Mouse (Mus musculus) monocyte, adult 2 months (primary cell): Measurements from ENCODE around the gene Chd6.

Source experiments
- DNase-seq, 2 experiments: peaks; one replicate each; pipeline ENCODE4 v3.0.0; 2022; ENCODE audit warnings: low spot score in 2 of 2, low read depth in 1 of 2

The Chd6 gene

DNA sequence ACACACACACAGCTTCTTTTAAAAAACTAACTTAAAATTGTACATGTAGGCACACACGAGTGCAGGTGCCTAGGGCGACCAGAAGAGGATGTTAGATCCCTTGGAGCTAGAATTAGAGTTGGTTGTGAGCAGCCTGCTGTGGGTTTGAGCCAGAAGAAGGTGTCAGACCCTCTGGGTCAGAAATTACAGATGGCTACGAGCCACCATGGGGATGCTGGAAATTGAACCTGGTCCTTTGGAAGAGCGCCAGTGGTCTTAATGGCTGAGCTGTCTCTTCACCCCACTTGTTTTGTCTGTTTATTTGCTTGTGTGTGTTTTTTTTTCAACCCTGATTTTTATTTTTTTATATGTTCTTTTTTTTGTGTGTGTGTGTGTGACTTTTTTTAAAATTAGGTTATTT, 174.4 kb downstream of the Chd6 start:
- no peak for DNase-seq

DNA sequence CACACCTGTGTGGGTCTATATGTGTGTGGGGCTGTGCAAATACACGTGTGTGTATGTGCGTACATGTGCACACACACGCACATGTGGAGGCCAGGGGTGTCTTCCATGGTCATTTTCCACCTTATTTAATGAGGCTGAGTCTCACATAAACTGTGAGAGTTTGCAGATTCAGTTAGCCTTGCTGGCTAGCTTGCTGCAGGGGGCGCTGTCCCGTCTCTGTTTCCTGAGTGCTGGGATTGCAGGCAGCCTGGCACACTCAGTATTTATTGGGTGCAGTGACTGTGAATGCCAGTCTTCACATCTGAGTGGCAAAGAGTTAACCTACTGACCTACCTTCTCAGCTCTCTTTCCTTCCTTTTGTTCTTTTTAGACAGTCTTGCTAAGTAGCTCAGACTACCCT, 175.0 kb downstream of the Chd6 start:
- DNase-seq: no peak

DNA sequence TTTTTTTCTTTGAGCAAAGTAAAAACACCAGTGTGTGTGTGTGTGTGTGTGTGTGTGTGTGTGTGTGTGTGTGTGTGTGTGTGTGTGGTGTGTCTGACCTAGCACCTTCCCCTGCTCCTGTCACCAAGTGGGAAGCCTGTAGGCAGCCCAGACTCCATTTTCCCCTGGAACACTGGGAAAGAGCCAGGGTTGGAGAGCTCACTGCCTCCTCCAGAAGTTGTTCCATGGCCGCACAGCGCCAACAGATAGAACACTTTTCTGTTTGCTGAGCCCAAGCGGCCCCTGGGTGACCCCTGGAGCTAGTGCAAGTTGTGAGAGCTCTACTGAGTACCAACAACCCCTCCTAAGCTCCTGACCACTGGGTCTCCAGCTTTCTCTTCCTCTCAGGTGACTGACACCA, 175.9 kb downstream of the Chd6 start:
- no peak for DNase-seq

DNA sequence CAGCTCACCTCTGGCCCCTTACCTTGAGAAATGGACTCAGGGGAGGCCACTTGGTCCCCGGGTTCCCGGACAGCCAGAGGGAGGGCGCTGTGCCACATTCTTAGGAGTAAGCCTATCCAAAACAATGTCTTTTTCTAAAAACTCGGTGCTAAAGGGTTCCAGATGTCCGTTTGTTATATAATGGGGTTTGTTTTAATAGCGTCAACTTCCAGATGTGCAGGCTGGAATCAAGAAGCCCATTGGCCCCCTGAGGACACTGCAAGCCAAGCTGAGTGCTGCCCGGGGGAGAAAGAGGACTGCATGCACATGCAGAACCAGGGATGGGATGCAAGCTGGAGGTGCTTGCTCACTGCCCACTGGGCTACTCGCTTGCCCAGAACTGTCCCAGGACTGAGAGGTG, 176.6 kb downstream of the Chd6 start:
- DNase-seq: no peak

DNA sequence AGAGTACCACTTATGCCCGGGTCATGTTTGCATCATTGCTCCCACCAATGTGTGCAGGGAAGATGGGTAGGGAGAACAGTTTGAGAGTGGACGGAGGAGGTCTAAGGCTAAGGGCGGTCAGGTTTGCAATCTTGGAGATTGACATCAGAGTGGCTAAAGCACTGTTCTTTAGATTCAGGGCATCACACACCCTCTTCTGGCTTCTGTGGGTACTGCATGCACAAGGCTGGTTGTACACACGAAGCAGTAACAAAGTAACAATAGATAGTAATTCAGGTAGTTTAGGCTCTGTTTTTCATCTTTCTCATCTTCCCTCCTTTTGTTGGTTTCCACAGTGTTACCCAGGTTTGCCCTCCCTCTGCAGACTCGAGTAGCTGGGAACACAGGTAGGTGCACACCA, 177.5 kb downstream of the Chd6 start:
- no peak for DNase-seq

DNA sequence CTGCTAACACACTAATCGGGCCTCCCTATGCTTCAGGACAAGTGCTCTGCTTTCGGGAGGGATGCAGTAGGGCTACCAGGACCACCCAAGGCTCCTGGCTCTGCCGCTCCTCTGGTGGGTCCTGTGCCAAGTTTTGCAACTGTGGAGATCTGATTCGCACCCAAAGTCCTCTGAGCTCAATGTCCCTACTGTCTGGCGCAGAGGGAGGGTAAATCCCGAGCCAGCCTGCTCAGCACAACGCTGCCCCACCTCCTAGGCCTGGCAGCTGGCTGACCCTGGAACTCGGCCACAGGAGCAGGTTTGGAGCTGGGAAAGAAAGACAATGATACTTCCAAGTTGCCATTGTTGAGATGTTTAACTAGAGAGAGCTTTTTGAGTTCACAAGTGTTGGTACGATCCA, 183.7 kb downstream of the Chd6 start:
- DNase-seq: no peak

DNA sequence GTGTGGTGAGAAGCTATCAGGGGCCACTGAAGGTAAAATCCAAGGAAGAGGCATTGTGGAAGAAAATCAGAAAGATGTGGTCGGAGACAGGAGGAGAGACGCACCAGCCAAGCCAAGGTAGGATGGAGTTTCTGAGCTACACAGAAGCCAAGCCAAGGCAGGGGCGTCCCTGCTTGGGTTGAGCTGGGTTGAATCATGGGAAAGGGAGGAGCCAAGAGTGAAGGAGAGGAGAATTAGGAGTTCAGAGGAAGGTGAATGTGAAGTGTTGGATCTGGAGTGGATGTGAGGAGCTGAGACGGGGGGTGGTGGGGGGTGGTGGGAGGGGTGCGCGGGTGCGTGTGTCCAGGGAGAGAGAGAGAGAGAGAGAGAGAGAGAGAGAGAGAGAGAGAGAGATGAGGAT, 187.6 kb downstream of the Chd6 start:
- no peak for DNase-seq

DNA sequence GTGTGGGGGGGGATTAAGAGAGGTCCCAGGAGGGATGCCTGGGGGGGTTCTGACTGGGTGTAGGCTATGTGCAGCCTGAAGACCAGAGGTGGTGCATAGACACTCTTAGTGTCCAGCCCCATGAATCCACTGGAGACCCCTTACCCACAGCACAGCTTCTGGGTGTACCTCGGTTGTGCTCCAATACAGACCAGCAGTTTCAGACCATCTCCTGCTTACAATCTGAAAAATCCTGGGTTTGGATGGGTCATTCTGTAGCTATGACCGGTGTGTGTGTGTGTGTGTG, 190.0 kb downstream of the Chd6 start:
- DNase-seq: no peak

DNA sequence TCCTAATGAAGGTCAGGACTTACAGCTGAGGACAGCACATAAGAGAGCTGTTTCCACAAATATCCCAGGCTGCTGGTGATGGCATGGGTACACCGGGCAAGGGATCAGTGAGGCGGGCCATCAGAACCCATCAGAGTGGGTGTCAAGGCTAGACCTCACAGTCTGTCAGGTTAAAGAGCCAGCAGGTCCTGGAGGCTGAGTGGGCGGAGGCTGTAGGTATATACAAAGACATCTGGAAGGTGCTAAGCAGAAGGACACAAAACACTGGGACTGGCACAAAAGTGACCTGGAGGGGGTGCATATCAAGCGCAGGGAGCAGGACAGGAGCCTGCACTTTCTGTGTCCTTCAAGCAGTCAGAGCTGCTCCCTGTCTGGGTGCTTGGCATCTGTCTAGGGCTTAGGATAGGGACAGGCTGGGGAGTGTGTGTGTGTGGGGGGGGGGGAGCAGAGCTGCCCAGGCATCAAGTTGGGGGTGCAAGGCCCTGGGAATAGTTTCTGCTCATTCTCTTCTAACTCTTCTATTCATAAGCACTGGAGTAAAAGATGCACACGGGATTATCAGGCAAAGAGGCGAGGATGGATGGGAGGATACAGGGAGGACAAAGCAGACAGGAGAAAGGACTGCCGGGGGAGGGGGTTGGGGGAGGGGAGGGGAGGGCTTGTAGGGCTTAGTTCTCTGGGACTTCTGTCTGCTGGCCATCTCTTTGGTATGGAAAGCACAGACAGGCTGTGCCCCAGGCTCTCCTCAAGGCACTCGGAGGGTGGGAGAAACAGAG, 190.5 kb downstream of the Chd6 start:
- DNase-seq: no peak

DNA sequence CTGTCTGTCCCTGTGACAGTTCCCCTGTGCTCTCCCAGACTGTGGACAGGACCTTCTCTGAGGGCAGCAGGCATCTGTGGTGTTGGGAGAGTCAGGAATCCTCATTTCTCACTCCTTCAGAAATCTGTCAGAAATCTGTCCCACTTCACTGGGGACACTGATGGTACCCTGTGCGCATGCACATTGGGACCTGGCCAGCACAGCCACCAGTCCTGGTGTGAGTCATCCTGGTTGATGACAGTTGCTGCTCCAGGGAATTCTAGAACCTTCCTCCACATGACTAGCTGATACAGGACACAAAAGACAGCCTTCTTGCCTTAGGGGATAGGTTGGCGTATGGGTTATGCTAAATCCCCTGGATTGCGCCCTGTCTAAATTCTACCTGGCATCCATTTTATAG, 191.6 kb downstream of the Chd6 start:
- DNase-seq: no peak

DNA sequence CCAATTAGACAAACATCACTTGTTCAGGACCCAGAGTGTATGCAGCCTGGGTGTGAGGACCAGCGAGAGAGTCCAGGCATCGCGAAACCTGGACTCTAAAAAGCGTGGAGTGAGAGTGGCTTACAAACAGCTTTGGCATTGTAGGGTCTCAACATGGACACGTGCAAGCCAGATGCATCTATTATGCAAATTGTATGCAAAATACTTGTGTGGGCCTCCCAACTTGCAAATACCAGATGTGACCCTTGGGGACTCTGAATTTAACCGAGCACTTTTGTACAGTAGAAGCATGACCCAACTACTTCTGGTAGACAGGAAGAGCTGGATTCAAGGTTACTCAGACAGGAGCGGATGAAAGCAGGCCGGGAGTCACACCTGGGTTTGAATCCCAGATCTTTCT, 192.2 kb downstream of the Chd6 start:
- no peak for DNase-seq

DNA sequence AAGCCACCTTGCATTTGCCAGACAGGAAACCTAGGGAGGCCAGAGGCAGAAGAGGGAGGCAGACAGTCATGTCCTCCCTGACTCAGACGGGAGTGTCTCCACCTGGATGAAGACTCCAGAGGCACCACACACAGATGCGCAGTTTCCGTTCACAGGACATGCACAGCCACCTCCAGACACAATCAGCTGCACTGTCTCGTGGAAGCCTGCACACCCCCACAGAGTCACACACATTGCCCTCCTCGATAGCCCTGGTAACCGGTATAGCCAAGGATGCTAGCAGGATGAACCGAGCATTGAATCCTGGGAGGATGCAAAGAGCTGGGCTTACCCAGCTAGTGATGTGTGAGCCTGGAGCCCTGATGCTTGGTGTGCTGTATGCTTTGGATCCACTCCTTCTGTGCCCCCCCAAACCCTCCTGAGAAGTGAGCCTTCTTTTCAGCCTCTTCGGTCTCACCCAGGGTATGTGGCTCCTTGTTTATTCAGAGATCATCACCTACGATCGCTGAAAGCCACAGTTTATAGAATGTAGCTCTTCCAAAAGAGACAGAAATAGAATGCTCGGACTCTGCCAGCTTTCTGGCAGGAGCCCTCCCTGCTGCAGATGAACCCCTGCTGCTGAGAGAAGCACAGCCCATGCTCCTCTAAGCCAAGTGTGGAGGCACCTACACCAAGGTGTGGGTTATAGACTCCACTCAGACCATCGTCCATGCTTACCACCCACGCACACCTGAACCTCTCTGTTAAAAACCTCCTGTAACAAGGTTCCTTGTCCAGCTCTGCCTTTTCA, 192.9 kb downstream of the Chd6 start:
- no peak for DNase-seq

DNA sequence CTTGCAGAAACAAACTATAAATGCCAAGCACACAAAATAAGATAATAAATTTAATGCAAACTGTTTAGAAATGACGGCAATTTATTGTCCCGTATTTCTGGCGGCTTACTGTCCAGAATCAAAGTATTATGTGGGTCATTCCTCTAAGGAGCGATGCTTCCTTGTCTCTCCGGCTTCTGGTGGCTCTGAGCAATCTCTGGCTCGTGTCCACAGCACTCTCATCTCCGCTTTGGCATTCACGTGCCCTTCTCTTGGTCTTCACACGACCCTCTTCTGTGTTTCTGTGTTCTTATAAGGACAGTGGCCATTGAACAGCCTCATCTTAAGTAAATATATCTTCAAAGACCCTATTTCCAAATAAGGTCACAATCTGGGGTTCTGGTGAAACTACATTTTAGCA, 194.2 kb downstream of the Chd6 start:
- DNase-seq: no peak

DNA sequence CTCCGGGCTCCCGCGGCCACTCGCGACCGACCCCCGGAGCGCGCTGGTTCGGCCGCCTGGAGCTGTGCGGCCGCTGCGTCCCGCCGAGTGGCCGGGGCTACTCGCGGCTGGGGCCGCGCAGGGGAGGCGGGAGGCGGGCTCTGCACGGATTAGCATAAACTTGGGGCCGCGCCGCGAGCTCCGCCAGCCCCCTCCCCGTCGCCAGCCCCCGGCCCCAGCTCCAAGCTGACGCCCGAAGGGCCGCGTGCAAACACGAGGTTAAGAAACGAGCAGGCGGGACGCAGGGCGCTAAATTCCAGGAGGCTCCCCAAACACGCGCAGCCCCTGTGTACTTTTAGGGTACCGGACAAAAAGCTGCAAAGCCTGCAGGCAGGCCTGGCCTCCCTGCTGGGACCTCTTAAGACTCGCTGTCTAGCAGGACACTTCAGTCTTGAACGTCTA, 196.6 kb downstream of the Chd6 start, which contains the start of gene Emilin3:
Gene Emilin3, minus strand, starts transcription at position 98 of the 441 bp plus-strand sequence.
- DNase-seq: no peak

DNA sequence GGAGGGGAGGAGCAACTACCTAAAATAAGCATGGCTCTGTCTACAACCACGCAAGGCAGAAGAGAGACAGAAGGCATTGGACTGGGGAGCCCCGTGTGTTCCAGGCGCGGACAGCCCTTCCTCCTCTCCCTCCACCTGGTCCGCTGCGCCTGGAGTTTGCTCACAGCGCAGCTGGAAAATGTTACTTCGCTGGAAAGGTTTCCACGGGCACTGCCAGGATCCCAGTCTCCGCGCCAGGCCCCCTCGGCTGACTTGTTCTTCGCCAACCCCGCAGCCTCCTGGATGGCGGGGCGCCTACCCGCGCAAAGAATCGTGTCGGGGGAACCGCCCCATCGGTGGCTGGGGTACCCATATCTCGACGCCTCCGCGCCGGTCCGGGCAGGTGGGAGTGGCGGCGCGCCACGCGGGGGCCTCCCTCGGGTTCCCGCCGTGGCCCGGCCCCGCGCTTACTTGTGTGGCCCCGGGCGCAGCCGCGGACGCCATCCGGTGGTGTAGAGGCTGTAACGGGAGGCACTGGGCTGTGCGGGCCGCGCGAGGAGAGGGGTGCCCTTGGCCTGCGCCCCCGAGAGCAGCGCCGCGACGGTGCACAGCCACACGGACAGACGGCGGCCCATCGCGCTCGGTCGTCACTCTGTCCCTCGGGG, 197.2 kb downstream of the Chd6 start:
- DNase-seq: no peak

DNA sequence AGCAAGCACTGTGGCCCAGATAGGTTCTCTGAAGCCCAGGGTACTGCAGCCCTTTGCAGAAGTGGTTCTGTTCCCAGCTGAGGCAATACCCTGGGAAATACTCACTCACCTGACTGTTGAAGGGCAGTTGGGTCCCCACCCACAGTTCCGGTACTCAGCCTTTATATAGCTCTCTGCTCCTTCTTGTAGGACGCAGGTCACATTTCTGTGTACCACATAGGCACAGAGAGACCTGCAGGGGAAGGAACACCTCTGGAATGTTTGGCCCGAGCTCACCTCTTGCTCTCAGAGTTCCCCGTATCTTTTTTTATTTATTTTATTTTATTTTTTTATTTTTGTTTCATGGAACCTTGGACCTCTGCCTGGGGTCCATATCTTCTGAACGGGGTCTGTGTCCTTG, 198.2 kb downstream of the Chd6 start:
- no peak for DNase-seq

DNA sequence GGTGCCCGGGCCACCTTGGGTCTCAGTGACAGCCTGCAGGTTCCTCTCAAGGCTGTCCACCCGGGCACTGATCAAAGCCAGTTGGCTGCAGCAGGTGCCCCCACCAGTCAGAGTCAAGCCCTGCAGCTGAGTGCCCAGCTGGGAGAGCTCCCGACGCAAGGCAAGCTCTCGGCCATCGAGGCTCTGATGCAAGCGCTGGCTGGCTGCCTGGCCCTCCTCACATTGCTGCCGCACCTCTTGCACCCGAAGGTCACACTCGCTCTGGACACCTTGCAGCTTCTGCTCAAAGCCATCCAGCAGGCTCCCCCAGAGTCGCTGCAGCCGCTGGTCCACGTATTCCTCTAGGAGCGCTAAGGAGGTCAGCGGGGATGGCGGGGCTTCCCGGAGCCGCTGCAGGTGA, 200.3 kb downstream of the Chd6 start:
- no peak for DNase-seq

DNA sequence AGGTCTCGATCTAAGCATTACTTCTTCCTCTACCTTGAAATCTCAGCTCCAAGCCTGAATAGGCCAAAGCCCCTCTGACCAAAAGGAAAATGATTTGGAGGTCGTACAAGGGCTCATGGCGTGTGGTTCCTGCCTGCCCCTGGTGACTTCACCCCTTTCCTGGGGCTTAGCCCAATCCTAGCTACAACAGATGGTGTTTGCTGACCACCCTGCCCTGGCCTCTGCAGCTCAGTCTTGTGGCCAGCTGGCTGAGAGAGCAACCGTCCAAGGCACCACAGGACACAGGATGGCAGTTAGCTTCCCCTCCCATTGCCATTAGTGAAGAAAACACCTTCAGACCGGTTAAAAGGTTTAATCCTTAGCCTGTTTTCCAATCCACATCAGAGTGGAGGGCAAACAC, 202.8 kb downstream of the Chd6 start:
- no peak for DNase-seq

DNA sequence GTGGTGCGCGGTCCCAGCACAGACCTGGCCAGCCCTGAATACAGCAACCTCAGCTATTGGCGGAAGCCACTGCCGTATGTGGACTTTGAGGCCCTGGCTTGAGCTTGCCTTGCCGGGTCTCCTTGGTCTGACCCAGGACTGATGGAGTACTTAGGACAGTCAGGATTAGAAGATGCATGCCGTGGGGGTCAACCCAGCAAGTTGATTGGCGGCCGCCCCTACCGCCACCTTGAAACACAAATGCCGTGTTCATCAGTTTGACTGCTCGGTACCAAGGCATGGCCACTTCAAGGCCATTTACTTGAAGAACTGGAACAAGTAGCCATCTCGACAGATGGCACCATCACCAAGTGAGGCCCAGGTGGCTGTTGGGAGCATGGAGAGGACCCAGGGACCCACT, 203.6 kb downstream of the Chd6 start:
- DNase-seq: no peak

DNA sequence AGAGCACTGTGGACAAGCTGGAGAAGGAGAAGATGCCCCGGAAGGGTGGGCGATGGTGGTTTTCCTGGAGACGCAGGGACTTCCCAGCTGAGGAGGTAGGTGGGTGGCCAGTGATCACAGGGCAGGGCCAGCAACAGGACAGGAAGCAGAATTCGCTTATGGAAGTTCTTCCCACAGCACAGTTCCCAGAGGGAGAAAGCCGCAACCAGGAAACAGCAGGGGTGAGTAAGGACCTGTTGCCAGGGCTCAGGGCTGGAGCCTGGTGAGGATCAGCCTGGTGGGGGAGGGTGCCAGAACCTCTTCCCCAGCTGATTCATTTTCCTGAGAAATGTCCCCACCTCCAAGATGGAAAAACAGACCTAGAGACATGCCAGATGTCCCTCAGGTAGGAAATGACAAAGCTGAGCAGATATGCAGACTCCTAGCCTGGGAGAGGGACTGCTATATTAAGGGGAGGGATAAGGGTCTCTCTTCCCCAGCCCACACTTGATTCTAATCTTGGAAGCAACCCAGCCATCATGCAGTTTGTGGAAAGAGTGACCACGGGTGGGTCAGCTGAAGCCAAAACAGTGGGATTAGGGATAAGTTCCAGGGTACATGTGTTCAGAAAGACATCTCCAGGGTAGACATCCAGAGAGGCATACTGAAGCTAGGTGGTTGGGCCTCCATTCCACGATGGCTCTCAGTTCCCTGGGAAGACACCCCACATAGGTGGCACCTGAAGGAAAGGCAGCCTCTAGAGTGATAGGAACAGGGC, 207.0 kb downstream of the Chd6 start:
- DNase-seq: no peak
